Mouse (Mus musculus): ENCODE measurements around the gene Lypla2.

- TF ChIP-seq CTCF (IDR thresholded peaks at IDR 0.05; ENCODE audit: low read depth) (no peak), EP300 (IDR thresholded peaks at IDR 0.05; ENCODE audit: low read depth) (no peak)
These were observed 42.2 kb downstream of the Lypla2 start for GRCm38 (mm10) chr4:135930239-135930638.
